Mouse (Mus musculus): Measurements from ENCODE around the gene Nsfl1c. TPM values are rescaled to one million over a fixed set of nuclear protein-coding genes. Genes with fewer than 3 reads are reported as not detected.

Nsfl1c gene
- 244 and 245 TPM in 2 replicates for polyA plus RNA-seq (2012; rRNA removed)

GRCm38 (mm10) chr2:151494035-151494803 is at the start of gene Nsfl1c:
TSS of gene Nsfl1c (plus strand) at chr2:151494182.

GRCm38 (mm10) chr2:151476053-151476452 is 17.9 kb upstream of the Nsfl1c start, which contains the start of gene 4921509C19Rik:
TSS of gene 4921509C19Rik (minus strand) at chr2:151476153.

GRCm38 (mm10) chr2:151542323-151543062 is 48.5 kb downstream of the Nsfl1c start, which contains the start of gene Fkbp1a:
TSS of gene Fkbp1a (plus strand) at chr2:151542483.

Other genes with a start within 250 kb of the Nsfl1c start
- gene 4921509C19Rik, start 18.0 kb upstream of the Nsfl1c start, polyA plus RNA-seq (2012; rRNA removed): not detected in 2 replicates
- 217 and 224 TPM in 2 replicates for gene Fkbp1a, start 48.3 kb downstream of the Nsfl1c start, polyA plus RNA-seq (2012; rRNA removed)
- 1.2 and 1.5 TPM in 2 replicates for gene Sdcbp2, start 78.4 kb downstream of the Nsfl1c start, polyA plus RNA-seq (2012; rRNA removed)
- 15.3 and 18.5 TPM in 2 replicates for gene Snph, start 138.4 kb downstream of the Nsfl1c start, polyA plus RNA-seq (2012; rRNA removed)
- gene Rad21l, start 174.4 kb downstream of the Nsfl1c start, polyA plus RNA-seq (2012; rRNA removed): 0.10 and 0.15 TPM in 2 replicates
- 16.3 and 17.5 TPM in 2 replicates for gene Tmem74b, start 207.8 kb downstream of the Nsfl1c start, polyA plus RNA-seq (2012; rRNA removed)